Mouse (Mus musculus): ENCODE results near the gene Srcap. TPM values are rescaled to one million over a fixed set of nuclear protein-coding genes. Genes with fewer than 3 reads are reported as not detected.

Srcap gene
- polyA plus RNA-seq, 1 experiment from 2014 or later, result 63.7 TPM

GRCm38 (mm10) chr7:127587196-127587595 is 75.4 kb downstream of the Srcap start:
- H3K9ac ChIP-seq, result no peak overlapping the region; the same call in 1 of the 2 replicates
- peak overlapping the region; percentile 65; the same call in 1 of the 2 replicates for H3K4me3 ChIP-seq
- H3K36me3 ChIP-seq, result peaks cover 48% of the 10 kb centered on the region
- H3K4me1 ChIP-seq, result peaks cover 17% of the 10 kb centered on the region
- H3K27me3 ChIP-seq, result no peaks in the 10 kb centered on the region
- H3K27ac ChIP-seq, result peak overlapping the region; percentile 72; the same call in 1 of the 2 replicates
- peak overlapping the region; percentile 86 for H3K4me2 ChIP-seq
- H3K9me3 ChIP-seq, result no peaks in the 10 kb centered on the region
- no peak for ATAC-seq (ENCODE audit: borderline replicate concordance, extremely low read depth, low FRiP score, low TSS enrichment)
- WGBS, result 41% methylated on average over 5 of the region's 5 CpGs

DNA sequence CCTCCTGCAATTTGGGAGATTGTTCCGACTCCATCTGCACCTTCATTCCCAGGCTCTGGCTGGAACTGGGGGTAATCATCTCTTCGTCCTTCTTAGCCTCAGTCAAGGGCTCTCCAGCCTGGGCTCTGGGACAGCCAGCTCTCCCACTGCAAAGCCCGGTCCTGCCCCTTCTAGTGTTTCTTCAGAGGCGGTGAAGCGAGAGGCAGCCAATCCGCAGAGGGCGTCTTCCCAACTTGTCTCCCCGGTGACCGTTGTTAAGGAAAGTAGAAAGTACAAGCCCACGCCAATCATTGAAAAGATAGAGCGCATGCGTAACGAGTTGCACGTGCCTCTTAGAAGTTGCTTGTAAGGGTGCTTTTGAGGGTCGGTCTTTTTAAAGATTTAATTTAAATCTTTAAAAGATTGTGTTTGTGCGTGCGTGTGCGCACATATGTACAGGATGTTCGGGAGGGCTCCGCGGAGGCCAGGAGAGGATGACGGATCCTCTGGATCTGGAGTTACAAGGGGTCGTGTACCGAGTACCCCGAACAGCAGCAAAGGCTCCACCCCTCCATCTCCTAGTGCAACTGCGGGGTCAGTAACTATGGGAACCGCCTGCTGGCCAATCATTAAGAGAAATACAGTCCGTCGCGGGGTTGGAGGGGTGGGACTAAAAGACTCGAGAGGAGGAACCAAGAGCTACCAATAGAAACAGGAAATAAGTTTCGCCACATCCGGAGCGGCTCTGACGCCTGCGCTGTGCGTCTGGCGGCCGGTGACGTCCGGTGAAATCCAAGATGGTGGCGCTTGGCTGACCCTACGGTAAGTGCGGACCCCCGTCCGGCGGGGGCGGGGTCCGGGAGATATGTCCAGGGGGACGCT is 76.5 kb downstream of the Srcap start, which contains the start of the genes Ccdc189 and Rnf40:
Gene Ccdc189, minus strand, starts transcription at position 585 of the 861 bp plus-strand sequence.
Gene Rnf40, plus strand, starts transcription at position 757 of the 861 bp plus-strand sequence.
- Histone ChIP-seq H3K4me2 (peak within 1 kb of the TSS; percentile 86), H3K36me3 (peaks cover 48% of the 10 kb centered on the region), H3K4me3 (peak within 1 kb of the TSS; percentile 65), H3K27me3 (no peaks in the 10 kb centered on the region), H3K27ac (peak within 1 kb of the TSS; percentile 72), H3K9ac (peak within 1 kb of the TSS; percentile 79), H3K4me1 (peaks cover 17% of the 10 kb centered on the region), H3K9me3 (no peaks in the 10 kb centered on the region)
- peak; percentile 98 for ATAC-seq (ENCODE audit: borderline replicate concordance, extremely low read depth, low FRiP score, low TSS enrichment)
- WGBS, result under 1% methylated on average over 46 of the region's 50 CpGs

- Histone ChIP-seq H3K4me1 (peaks cover 17% of the 10 kb centered on the region), H3K27ac (peak overlapping the region; percentile 38; the same call in 1 of the 2 replicates), H3K4me3 (peak overlapping the region; percentile 65), H3K4me2 (peak overlapping the region; percentile 86), H3K9me3 (no peaks in the 10 kb centered on the region), H3K9ac (peak overlapping the region; percentile 79), H3K36me3 (peaks cover 48% of the 10 kb centered on the region), H3K27me3 (no peaks in the 10 kb centered on the region)
- no peak for ATAC-seq (ENCODE audit: borderline replicate concordance, extremely low read depth, low FRiP score, low TSS enrichment)
- 3% methylated on average over 29 of the region's 29 CpGs for WGBS
Measured at GRCm38 (mm10) chr7:127588901-127589300, 77.1 kb downstream of the Srcap start.

DNA sequence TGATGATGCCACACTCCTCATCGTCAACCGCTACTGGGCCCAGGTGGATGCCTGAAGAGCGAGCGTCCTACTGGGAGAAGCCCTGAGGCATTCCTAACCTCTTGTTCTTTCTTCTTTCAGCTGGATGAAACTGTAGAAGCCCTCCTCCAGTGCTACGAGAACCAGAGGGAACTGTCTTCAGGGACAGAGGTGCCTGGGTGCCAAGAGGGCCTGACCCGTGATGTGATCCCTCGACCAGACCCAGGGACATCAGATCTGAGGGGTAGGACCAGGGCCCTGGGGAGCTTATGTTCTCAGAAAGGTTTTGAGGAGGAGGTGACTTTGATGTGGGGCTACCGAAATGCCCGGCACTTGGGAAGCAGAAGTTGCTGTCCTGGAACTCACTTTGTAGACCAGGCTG is 77.9 kb downstream of the Srcap start:
- Histone ChIP-seq H3K36me3 (peaks cover 50% of the 10 kb centered on the region), H3K4me1 (peaks cover 17% of the 10 kb centered on the region), H3K27ac (no peak overlapping the region), H3K27me3 (no peaks in the 10 kb centered on the region), H3K4me3 (peak overlapping the region; percentile 65), H3K9ac (peak overlapping the region; percentile 79), H3K9me3 (no peaks in the 10 kb centered on the region), H3K4me2 (peak overlapping the region; percentile 86)
- no peak for ATAC-seq (ENCODE audit: borderline replicate concordance, extremely low read depth, low FRiP score, low TSS enrichment)
- 91% methylated on average over 9 of the region's 9 CpGs for WGBS

DNA sequence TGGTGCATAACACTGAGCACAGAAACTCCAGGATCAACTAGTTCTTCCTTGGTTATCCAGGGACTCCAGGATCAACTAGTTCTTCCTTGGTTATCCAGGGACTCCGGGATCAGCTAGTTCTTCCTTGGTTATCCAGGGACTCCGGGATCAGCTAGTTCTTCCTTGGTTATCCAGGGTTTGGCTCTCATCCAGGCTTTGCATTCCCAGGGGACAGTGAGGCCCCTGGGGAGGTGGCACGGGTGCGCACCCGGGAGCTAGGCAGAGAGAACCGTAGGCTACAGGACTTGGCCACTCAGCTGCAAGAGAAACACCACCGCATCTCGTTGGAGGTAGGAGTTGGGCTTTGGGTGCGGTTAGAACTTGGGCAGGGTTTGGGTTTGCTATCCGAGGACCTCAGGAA is 79.3 kb downstream of the Srcap start:
- H3K4me3 ChIP-seq, result no peak overlapping the region
- no peak for ATAC-seq (ENCODE audit: borderline replicate concordance, extremely low read depth, low FRiP score, low TSS enrichment)

GRCm38 (mm10) chr7:127592575-127592974 is 80.8 kb downstream of the Srcap start:
- 87% methylated on average over 14 of the region's 14 CpGs for WGBS
- no peak for ATAC-seq (ENCODE audit: borderline replicate concordance, extremely low read depth, low FRiP score, low TSS enrichment)
- Histone ChIP-seq H3K4me3 (no peak overlapping the region), H3K9me3 (no peaks in the 10 kb centered on the region), H3K4me2 (no peak overlapping the region), H3K36me3 (peaks cover 79% of the 10 kb centered on the region), H3K27me3 (no peaks in the 10 kb centered on the region), H3K9ac (no peak overlapping the region), H3K27ac (no peak overlapping the region), H3K4me1 (peaks cover 10% of the 10 kb centered on the region)

More for the DNA sequence above, 79.3 kb downstream of the Srcap start:
- Histone ChIP-seq H3K9me3 (no peaks in the 10 kb centered on the region), H3K4me2 (no peak overlapping the region), H3K4me1 (peaks cover 17% of the 10 kb centered on the region), H3K27ac (no peak overlapping the region), H3K9ac (no peak overlapping the region), H3K36me3 (peaks cover 65% of the 10 kb centered on the region), H3K27me3 (no peaks in the 10 kb centered on the region)
- 80% methylated on average over 10 of the region's 10 CpGs for WGBS

GRCm38 (mm10) chr7:127596747-127597146 is 85.0 kb downstream of the Srcap start:
- no peak overlapping the region for H3K9ac ChIP-seq
- no peak overlapping the region for H3K4me2 ChIP-seq
- ATAC-seq (ENCODE audit: borderline replicate concordance, extremely low read depth, low FRiP score, low TSS enrichment), result no peak
- peaks cover 99% of the 10 kb centered on the region for H3K36me3 ChIP-seq
- H3K4me3 ChIP-seq, result no peak overlapping the region
- H3K4me1 ChIP-seq, result no peaks in the 10 kb centered on the region
- H3K9me3 ChIP-seq, result no peaks in the 10 kb centered on the region
- no peaks in the 10 kb centered on the region for H3K27me3 ChIP-seq
- no peak overlapping the region for H3K27ac ChIP-seq
- WGBS, result 94% methylated on average over 17 of the region's 17 CpGs

GRCm38 (mm10) chr7:127600612-127601011 is 88.8 kb downstream of the Srcap start:
- no peak for ATAC-seq (ENCODE audit: borderline replicate concordance, extremely low read depth, low FRiP score, low TSS enrichment)
- Histone ChIP-seq H3K4me1 (no peaks in the 10 kb centered on the region), H3K9me3 (no peaks in the 10 kb centered on the region), H3K36me3 (peaks cover 87% of the 10 kb centered on the region), H3K9ac (no peak overlapping the region), H3K4me3 (no peak overlapping the region), H3K27me3 (no peaks in the 10 kb centered on the region), H3K4me2 (no peak overlapping the region), H3K27ac (no peak overlapping the region)
- WGBS, result 89% methylated on average over 7 of the region's 7 CpGs

- no peak for ATAC-seq (ENCODE audit: borderline replicate concordance, extremely low read depth, low FRiP score, low TSS enrichment)
- H3K36me3 ChIP-seq, result peaks cover 82% of the 10 kb centered on the region
- WGBS, result 89% methylated on average over 4 of the region's 4 CpGs
Measured at GRCm38 (mm10) chr7:127601735-127602134, 90.0 kb downstream of the Srcap start.

DNA sequence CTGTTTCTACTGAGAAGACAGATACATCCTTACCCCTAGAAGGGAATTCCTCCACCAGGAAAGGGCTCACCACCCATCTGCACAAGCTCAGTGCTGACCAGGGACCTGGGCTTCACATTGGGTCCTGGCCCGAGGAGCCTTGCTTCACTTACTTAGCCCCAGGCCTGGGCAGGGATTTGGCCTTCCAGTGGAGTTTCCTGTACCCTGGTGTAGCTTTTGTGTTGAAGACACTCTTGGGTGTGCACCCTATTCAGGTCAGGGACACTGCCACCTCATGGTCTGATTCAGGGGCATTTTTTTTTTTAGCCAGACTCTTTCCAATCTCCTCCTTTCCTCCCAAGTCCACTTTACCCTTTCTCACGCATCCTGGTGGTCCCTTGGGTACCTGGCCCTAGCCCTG is 91.1 kb downstream of the Srcap start:
- Histone ChIP-seq H3K36me3 (peaks cover 73% of the 10 kb centered on the region), H3K9me3 (no peaks in the 10 kb centered on the region), H3K27me3 (no peaks in the 10 kb centered on the region), H3K4me1 (peaks cover 5% of the 10 kb centered on the region; the same call in 1 of the 2 replicates), H3K4me3 (no peak overlapping the region), H3K9ac (no peak overlapping the region), H3K27ac (no peak overlapping the region), H3K4me2 (no peak overlapping the region)
- no peak for ATAC-seq (ENCODE audit: borderline replicate concordance, extremely low read depth, low FRiP score, low TSS enrichment)
- 80% methylated on average over 2 of the region's 2 CpGs for WGBS

More at GRCm38 (mm10) chr7:127601735-127602134, 90.0 kb downstream of the Srcap start:
- Histone ChIP-seq H3K9ac (no peak overlapping the region), H3K4me2 (no peak overlapping the region), H3K4me1 (no peaks in the 10 kb centered on the region), H3K27me3 (no peaks in the 10 kb centered on the region), H3K4me3 (no peak overlapping the region), H3K27ac (no peak overlapping the region), H3K9me3 (no peaks in the 10 kb centered on the region)

DNA sequence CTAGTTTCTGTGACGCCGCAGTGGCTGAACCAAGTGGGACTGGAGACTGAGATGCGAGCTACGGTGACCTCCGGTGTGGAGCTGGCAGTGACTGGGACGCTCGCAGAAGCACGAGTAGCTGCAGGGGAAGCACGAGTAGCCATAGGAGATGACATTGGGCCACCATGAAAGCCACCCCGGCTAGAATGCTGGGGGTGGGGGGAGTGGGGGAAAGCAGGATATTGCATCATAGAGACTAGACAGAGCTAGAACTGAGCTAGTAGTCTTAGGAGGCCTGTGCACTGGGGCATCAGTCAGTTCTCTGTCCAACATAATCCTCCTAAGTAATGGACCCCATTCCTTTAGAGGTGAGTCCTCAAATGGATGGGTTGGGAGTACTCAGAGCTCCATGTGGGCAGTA is 92.5 kb downstream of the Srcap start:
- Histone ChIP-seq H3K9me3 (no peaks in the 10 kb centered on the region), H3K27me3 (no peaks in the 10 kb centered on the region), H3K4me2 (no peak overlapping the region), H3K27ac (no peak overlapping the region), H3K4me1 (peaks cover 5% of the 10 kb centered on the region; the same call in 1 of the 2 replicates), H3K36me3 (peaks cover 74% of the 10 kb centered on the region), H3K9ac (no peak overlapping the region), H3K4me3 (no peak overlapping the region)
- no peak for ATAC-seq (ENCODE audit: borderline replicate concordance, extremely low read depth, low FRiP score, low TSS enrichment)
- 85% methylated on average over 10 of the region's 10 CpGs for WGBS

- ATAC-seq (ENCODE audit: borderline replicate concordance, extremely low read depth, low FRiP score, low TSS enrichment), result peak; percentile 41
- Histone ChIP-seq H3K27ac (no peak overlapping the region), H3K9ac (no peak overlapping the region), H3K4me3 (no peak overlapping the region), H3K9me3 (no peaks in the 10 kb centered on the region), H3K4me2 (no peak overlapping the region), H3K4me1 (peaks cover 5% of the 10 kb centered on the region; the same call in 1 of the 2 replicates), H3K36me3 (peaks cover 74% of the 10 kb centered on the region), H3K27me3 (no peaks in the 10 kb centered on the region)
- 63% methylated on average over 6 of the region's 6 CpGs for WGBS
Measured at GRCm38 (mm10) chr7:127607150-127607549, 95.4 kb downstream of the Srcap start.
